Comparison of ENCODE assay signal across 8 mouse cellular contexts in the genomic region with DNA sequence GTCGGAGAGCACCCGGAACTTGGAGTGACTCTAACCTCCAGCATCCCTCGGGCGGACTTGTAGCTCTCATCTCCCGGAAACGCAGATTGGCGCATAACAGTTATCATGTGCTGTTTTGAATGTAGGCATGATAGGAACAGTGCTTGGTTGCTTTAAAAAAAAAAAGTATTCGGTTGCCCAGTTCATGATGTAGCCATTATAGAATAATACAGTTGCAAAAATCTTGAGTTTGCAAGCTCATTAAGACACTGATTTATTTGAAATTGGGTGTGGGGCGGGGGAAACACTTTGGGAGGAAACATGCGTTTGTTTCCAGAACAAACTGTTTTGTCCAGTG. TPM values are rescaled to one million over a fixed set of nuclear protein-coding genes. Genes with fewer than 3 reads are reported as not detected.
DNase-seq lines count a peak whose midpoint lies in the region; ATAC-seq and TF ChIP-seq lines count a peak whose summit lies in the region.

No protein-coding gene starts in this region.

- peak overlapping the region; percentile 75 for H3K4me3 ChIP-seq in heart, embryonic 13.5 days
- H3K4me3 ChIP-seq in ES-Bruce4 (ENCODE audit: low read depth, low read length): peak overlapping the region; percentile 69
- peak overlapping the region; percentile 95 for H3K4me3 ChIP-seq in forebrain, embryonic 15.5 days
- H3K4me3 ChIP-seq in liver, embryonic 16.5 days (ENCODE audit: low read depth, low read length): peak overlapping the region; percentile 80

- TF ChIP-seq POLR2A in ES-Bruce4 (IDR thresholded peaks at IDR 0.05; ENCODE audit: insufficient read depth, low read length): no peak

- no peak for TF ChIP-seq EP300 in ES-Bruce4 (IDR thresholded peaks at IDR 0.05; ENCODE audit: insufficient read depth, low read depth, low read length)

- H3K9me3 ChIP-seq in heart, embryonic 13.5 days: no peaks in the 10 kb centered on the region
- no peaks in the 10 kb centered on the region; the same call in 1 of the 2 replicates for H3K9me3 ChIP-seq in ES-Bruce4 (replicated peaks; ENCODE audit: control insufficient read depth, insufficient read depth, low read length, poor library complexity, severe bottlenecking)
- H3K9me3 ChIP-seq in forebrain, embryonic 15.5 days: no peaks in the 10 kb centered on the region
- H3K9me3 ChIP-seq in liver, embryonic 16.5 days (replicated peaks; ENCODE audit: control insufficient read depth, low read length): no peaks in the 10 kb centered on the region

- peak overlapping the region; percentile 85 for H3K9ac ChIP-seq in heart, embryonic 13.5 days
- H3K9ac ChIP-seq in ES-Bruce4 (ENCODE audit: low read depth, poor library complexity, severe bottlenecking): peak overlapping the region; percentile 84
- H3K9ac ChIP-seq in forebrain, embryonic 15.5 days (replicated peaks): peak overlapping the region; percentile 75
- H3K9ac ChIP-seq in liver, embryonic 16.5 days (ENCODE audit: low read depth, low read length): peak overlapping the region; percentile 74

- peak overlapping the region; percentile 70 for H3K4me2 ChIP-seq in heart, embryonic 13.5 days
- H3K4me2 ChIP-seq in forebrain, embryonic 15.5 days (replicated peaks): peak overlapping the region; percentile 56
- H3K4me2 ChIP-seq in liver, embryonic 16.5 days (ENCODE audit: low read depth, low read length): peak overlapping the region; percentile 79

- intact Hi-C loops in heart, postnatal 36 days (cut with DNase I): loop anchor here (2.0 kb wide), 1 partner anchor 99 kb away; no protein-coding TSS in a partner anchor

- WGBS in heart, embryonic 13.5 days: 11% methylated on average over 10 of the region's 10 CpGs
- WGBS in forebrain, embryonic 15.5 days: 6% methylated on average over 10 of the region's 10 CpGs
- 9% methylated on average over 10 of the region's 10 CpGs for WGBS in liver, embryonic 16.5 days (ENCODE audit: insufficient replicate concordance)

- H3K27me3 ChIP-seq in heart, embryonic 13.5 days (replicated peaks): peaks cover 14% of the 10 kb centered on the region
- no peaks in the 10 kb centered on the region for H3K27me3 ChIP-seq in ES-Bruce4 (ENCODE audit: control insufficient read depth, insufficient read depth, low read length, poor library complexity, severe bottlenecking)
- H3K27me3 ChIP-seq in forebrain, embryonic 15.5 days: no peaks in the 10 kb centered on the region
- H3K27me3 ChIP-seq in liver, embryonic 16.5 days (ENCODE audit: control insufficient read depth, insufficient read depth, low read depth, low read length): no peaks in the 10 kb centered on the region; the same call in 1 of the 2 replicates

- H3K4me1 ChIP-seq in heart, embryonic 13.5 days: peaks cover 5% of the 10 kb centered on the region; the same call in 1 of the 2 replicates
- H3K4me1 ChIP-seq in ES-Bruce4 (ENCODE audit: control insufficient read depth, insufficient read depth, low read length): no peaks in the 10 kb centered on the region
- peaks cover 10% of the 10 kb centered on the region; the same call in 1 of the 2 replicates for H3K4me1 ChIP-seq in forebrain, embryonic 15.5 days
- no peaks in the 10 kb centered on the region; the same call in 1 of the 2 replicates for H3K4me1 ChIP-seq in liver, embryonic 16.5 days (ENCODE audit: control insufficient read depth, low read depth, low read length)

- no peak for DNase-seq in heart, postnatal 36 days
- DNase-seq in gastrocnemius, postnatal 10 days: no peak
- DNase-seq in MN1 (ENCODE audit: low spot score): no peak
- DNase-seq in cerebellum, adult 11 months: no peak

- TF ChIP-seq CTCF in ES-Bruce4 (IDR thresholded peaks at IDR 0.05; ENCODE audit: low read depth, low read length): no peak

- no peaks in the 10 kb centered on the region for H3K36me3 ChIP-seq in heart, embryonic 13.5 days
- no peaks in the 10 kb centered on the region for H3K36me3 ChIP-seq in ES-Bruce4 (ENCODE audit: control insufficient read depth, insufficient read depth, low read length, poor library complexity, severe bottlenecking)
- H3K36me3 ChIP-seq in forebrain, embryonic 15.5 days: no peaks in the 10 kb centered on the region
- H3K36me3 ChIP-seq in liver, embryonic 16.5 days (ENCODE audit: control insufficient read depth, insufficient read depth): no peaks in the 10 kb centered on the region

- H3K27ac ChIP-seq in heart, embryonic 13.5 days (replicated peaks): peak overlapping the region; percentile 78
- no peak overlapping the region for H3K27ac ChIP-seq in ES-Bruce4 (ENCODE audit: insufficient read depth, low read length)
- peak overlapping the region; percentile 87 for H3K27ac ChIP-seq in forebrain, embryonic 15.5 days (replicated peaks)
- H3K27ac ChIP-seq in liver, embryonic 16.5 days (ENCODE audit: low read length): peak overlapping the region; percentile 84

- no peak for ATAC-seq in heart, embryonic 13.5 days (ENCODE audit: extremely low read depth, insufficient number of reproducible peaks, low FRiP score, low TSS enrichment)
- no peak for ATAC-seq in forebrain, embryonic 15.5 days (replicated peaks)
- no peak for ATAC-seq in liver, embryonic 16.5 days (ENCODE audit: low read depth)

RNA-seq across cellular contexts. Expression of gene Tmem192, which starts 0.7 kb away (rescaled TPM):
- 24.0 and 24.2 TPM in 2 replicates for polyA plus RNA-seq in heart, embryonic 13.5 days (2015; fragmentation: Nextera tagmentation; extraction: Ambion mirVana)
- 10 to 100 TPM; 19.7 to 26.1 TPM for total RNA-seq in heart, postnatal 36 days (2021)
- 40.6 and 47.8 TPM in 2 replicates for polyA plus RNA-seq in ES-Bruce4 (2011; ENCODE audit: insufficient read depth, insufficient read length, low read depth, missing spikeins)
- polyA plus RNA-seq in forebrain, embryonic 15.5 days (2015; fragmentation: Nextera tagmentation; extraction: Ambion mirVana): 20.7 and 22.1 TPM in 2 replicates
- 11.1 and 11.4 TPM in 2 replicates for polyA plus RNA-seq in liver, embryonic 16.5 days (2015; fragmentation: Nextera tagmentation; extraction: Ambion mirVana)
- 10 to 100 TPM; 11.9 to 13.4 TPM for total RNA-seq in gastrocnemius, postnatal 10 days (2021)

RNA-seq across cellular contexts. Expression of gene Trim75, which starts 40.0 kb away (rescaled TPM):
- 0.04 TPM in 1 of 2 replicates, not detected in the other for polyA plus RNA-seq in heart, embryonic 13.5 days (2015; fragmentation: Nextera tagmentation; extraction: Ambion mirVana)
- not detected for total RNA-seq in heart, postnatal 36 days (2021)
- polyA plus RNA-seq in ES-Bruce4 (2011; ENCODE audit: insufficient read depth, insufficient read length, low read depth, missing spikeins): not detected in 2 replicates
- polyA plus RNA-seq in forebrain, embryonic 15.5 days (2015; fragmentation: Nextera tagmentation; extraction: Ambion mirVana): 0.08 TPM in 1 of 2 replicates, not detected in the other
- not detected in 2 replicates for polyA plus RNA-seq in liver, embryonic 16.5 days (2015; fragmentation: Nextera tagmentation; extraction: Ambion mirVana)
- total RNA-seq in gastrocnemius, postnatal 10 days (2021): not detected
